Mouse (Mus musculus): Measurements from ENCODE around the gene Fmnl3.

- TF ChIP-seq POLR2A (IDR thresholded peaks at IDR 0.05; ENCODE audit: extremely low read depth, insufficient read depth, low read length) (no peak), CTCF (IDR thresholded peaks at IDR 0.05; ENCODE audit: extremely low read depth, insufficient read depth, low read length) (no peak)
Measured at GRCm38 (mm10) chr15:99285189-99285535, 85.1 kb downstream of the Fmnl3 start.

Data from cortical plate, adult 2 months (tissue).